Mouse (Mus musculus): Measurements from ENCODE around the gene Pld4.
A peak's percentile ranks its signal among the peaks of the same experiment; 100 is the strongest.

Pld4 gene

GRCm38 (mm10) chr12:112734881-112735655 is 25.4 kb upstream of the Pld4 start:
- H3K27me3 ChIP-seq (ENCODE audit: insufficient read depth, low read length): no peaks in the 10 kb centered on the region
- H3K4me3 ChIP-seq (replicated peaks; ENCODE audit: low read length): no peak overlapping the region
- H3K4me1 ChIP-seq (replicated peaks; ENCODE audit: low read depth, low read length): peaks cover 57% of the 10 kb centered on the region
- H3K36me3 ChIP-seq (ENCODE audit: insufficient read depth, low read length): peaks cover 94% of the 10 kb centered on the region
- TF ChIP-seq POU5F1 (IDR thresholded peaks at IDR 0.05; ENCODE audit: borderline replicate concordance, low read length) (no peak), CTCF (conservative IDR thresholded peaks at IDR 0.05; ENCODE audit: low read length) (no peak), NANOG (IDR thresholded peaks at IDR 0.05; ENCODE audit: borderline replicate concordance, low read length) (no peak)
- H3K9me3 ChIP-seq (ENCODE audit: low read length): no peaks in the 10 kb centered on the region

- Histone ChIP-seq H3K27me3 (ENCODE audit: insufficient read depth, low read length) (no peaks in the 10 kb centered on the region), H3K36me3 (ENCODE audit: insufficient read depth, low read length) (peaks cover 98% of the 10 kb centered on the region), H3K9me3 (ENCODE audit: low read length) (no peaks in the 10 kb centered on the region), H3K4me3 (replicated peaks; ENCODE audit: low read length) (peak overlapping the region; percentile 29), H3K4me1 (replicated peaks; ENCODE audit: low read depth, low read length) (peaks cover 54% of the 10 kb centered on the region)
- no peak for TF ChIP-seq POU5F1 (IDR thresholded peaks at IDR 0.05; ENCODE audit: borderline replicate concordance, low read length)
Observed at GRCm38 (mm10) chr12:112735896-112736635, 24.4 kb upstream of the Pld4 start.

GRCm38 (mm10) chr12:112736636-112736925 is 23.9 kb upstream of the Pld4 start:
- H3K4me1 ChIP-seq (replicated peaks; ENCODE audit: low read depth, low read length): peaks cover 57% of the 10 kb centered on the region
- no peaks in the 10 kb centered on the region for H3K9me3 ChIP-seq (ENCODE audit: low read length)
- H3K27me3 ChIP-seq (ENCODE audit: insufficient read depth, low read length): no peaks in the 10 kb centered on the region
- H3K36me3 ChIP-seq (ENCODE audit: insufficient read depth, low read length): peaks cover 97% of the 10 kb centered on the region
- TF ChIP-seq NANOG (IDR thresholded peaks at IDR 0.05; ENCODE audit: borderline replicate concordance, low read length): no peak
- no peak for TF ChIP-seq CTCF (conservative IDR thresholded peaks at IDR 0.05; ENCODE audit: low read length)
- no peak for TF ChIP-seq POU5F1 (IDR thresholded peaks at IDR 0.05; ENCODE audit: borderline replicate concordance, low read length)
- peak overlapping the region; percentile 29 for H3K4me3 ChIP-seq (replicated peaks; ENCODE audit: low read length)

- peaks cover 97% of the 10 kb centered on the region for H3K36me3 ChIP-seq (ENCODE audit: insufficient read depth, low read length)
- TF ChIP-seq CTCF (conservative IDR thresholded peaks at IDR 0.05; ENCODE audit: low read length): no peak
- TF ChIP-seq POU5F1 (IDR thresholded peaks at IDR 0.05; ENCODE audit: borderline replicate concordance, low read length): no peak
- no peak for TF ChIP-seq NANOG (IDR thresholded peaks at IDR 0.05; ENCODE audit: borderline replicate concordance, low read length)
- H3K9me3 ChIP-seq (ENCODE audit: low read length): no peaks in the 10 kb centered on the region
- H3K27me3 ChIP-seq (ENCODE audit: insufficient read depth, low read length): no peaks in the 10 kb centered on the region
- H3K4me1 ChIP-seq (replicated peaks; ENCODE audit: low read depth, low read length): peaks cover 59% of the 10 kb centered on the region
- no peak overlapping the region for H3K4me3 ChIP-seq (replicated peaks; ENCODE audit: low read length)
Observed at GRCm38 (mm10) chr12:112737081-112737480, 23.4 kb upstream of the Pld4 start.

GRCm38 (mm10) chr12:112737761-112738160 is 22.7 kb upstream of the Pld4 start:
- H3K36me3 ChIP-seq (ENCODE audit: insufficient read depth, low read length): peaks cover 94% of the 10 kb centered on the region
- TF ChIP-seq NANOG (IDR thresholded peaks at IDR 0.05; ENCODE audit: borderline replicate concordance, low read length) (no peak), POU5F1 (IDR thresholded peaks at IDR 0.05; ENCODE audit: borderline replicate concordance, low read length) (no peak), CTCF (conservative IDR thresholded peaks at IDR 0.05; ENCODE audit: low read length) (no peak)
- peaks cover 65% of the 10 kb centered on the region for H3K4me1 ChIP-seq (replicated peaks; ENCODE audit: low read depth, low read length)
- no peaks in the 10 kb centered on the region for H3K9me3 ChIP-seq (ENCODE audit: low read length)
- H3K4me3 ChIP-seq (replicated peaks; ENCODE audit: low read length): peak overlapping the region; percentile 58
- H3K27me3 ChIP-seq (ENCODE audit: insufficient read depth, low read length): no peaks in the 10 kb centered on the region

- no peak for TF ChIP-seq POU5F1 (IDR thresholded peaks at IDR 0.05; ENCODE audit: borderline replicate concordance, low read length)
- TF ChIP-seq CTCF (conservative IDR thresholded peaks at IDR 0.05; ENCODE audit: low read length): no peak
- no peak for TF ChIP-seq NANOG (IDR thresholded peaks at IDR 0.05; ENCODE audit: borderline replicate concordance, low read length)
Observed at GRCm38 (mm10) chr12:112738281-112739022, 22.0 kb upstream of the Pld4 start.

GRCm38 (mm10) chr12:112739023-112739568 is 21.4 kb upstream of the Pld4 start:
- Histone ChIP-seq H3K9me3 (ENCODE audit: low read length) (no peaks in the 10 kb centered on the region), H3K4me3 (replicated peaks; ENCODE audit: low read length) (peak overlapping the region; percentile 55), H3K36me3 (ENCODE audit: insufficient read depth, low read length) (peaks cover 87% of the 10 kb centered on the region), H3K4me1 (replicated peaks; ENCODE audit: low read depth, low read length) (peaks cover 73% of the 10 kb centered on the region), H3K27me3 (ENCODE audit: insufficient read depth, low read length) (no peaks in the 10 kb centered on the region)
- TF ChIP-seq POU5F1 (IDR thresholded peaks at IDR 0.05; ENCODE audit: borderline replicate concordance, low read length) (no peak), NANOG (IDR thresholded peaks at IDR 0.05; ENCODE audit: borderline replicate concordance, low read length) (no peak)

More at GRCm38 (mm10) chr12:112738281-112739022, 22.0 kb upstream of the Pld4 start:
- H3K4me1 ChIP-seq (replicated peaks; ENCODE audit: low read depth, low read length): peaks cover 70% of the 10 kb centered on the region
- no peaks in the 10 kb centered on the region for H3K9me3 ChIP-seq (ENCODE audit: low read length)
- H3K27me3 ChIP-seq (ENCODE audit: insufficient read depth, low read length): no peaks in the 10 kb centered on the region
- H3K36me3 ChIP-seq (ENCODE audit: insufficient read depth, low read length): peaks cover 87% of the 10 kb centered on the region
- H3K4me3 ChIP-seq (replicated peaks; ENCODE audit: low read length): peak overlapping the region; percentile 55

- Histone ChIP-seq H3K36me3 (ENCODE audit: insufficient read depth, low read length) (peaks cover 67% of the 10 kb centered on the region), H3K4me3 (replicated peaks; ENCODE audit: low read length) (peak overlapping the region; percentile 37), H3K27me3 (ENCODE audit: insufficient read depth, low read length) (no peaks in the 10 kb centered on the region), H3K4me1 (replicated peaks; ENCODE audit: low read depth, low read length) (peaks cover 67% of the 10 kb centered on the region), H3K9me3 (ENCODE audit: low read length) (no peaks in the 10 kb centered on the region)
- TF ChIP-seq NANOG (IDR thresholded peaks at IDR 0.05; ENCODE audit: borderline replicate concordance, low read length): no peak
- no peak for TF ChIP-seq CTCF (conservative IDR thresholded peaks at IDR 0.05; ENCODE audit: low read length)
- no peak for TF ChIP-seq POU5F1 (IDR thresholded peaks at IDR 0.05; ENCODE audit: borderline replicate concordance, low read length)
Observed at GRCm38 (mm10) chr12:112742768-112743167, 17.7 kb upstream of the Pld4 start.

All from E14TG2a.4 (cell line).